Mouse (Mus musculus) cerebellum, adult 18-20 months (tissue): ENCODE results near the gene Prpf8.

Experiments used
- DNase-seq, 2 experiments: peaks; one replicate each; pipeline ENCODE4 v3.0.0; 2021

The Prpf8 gene

DNA sequence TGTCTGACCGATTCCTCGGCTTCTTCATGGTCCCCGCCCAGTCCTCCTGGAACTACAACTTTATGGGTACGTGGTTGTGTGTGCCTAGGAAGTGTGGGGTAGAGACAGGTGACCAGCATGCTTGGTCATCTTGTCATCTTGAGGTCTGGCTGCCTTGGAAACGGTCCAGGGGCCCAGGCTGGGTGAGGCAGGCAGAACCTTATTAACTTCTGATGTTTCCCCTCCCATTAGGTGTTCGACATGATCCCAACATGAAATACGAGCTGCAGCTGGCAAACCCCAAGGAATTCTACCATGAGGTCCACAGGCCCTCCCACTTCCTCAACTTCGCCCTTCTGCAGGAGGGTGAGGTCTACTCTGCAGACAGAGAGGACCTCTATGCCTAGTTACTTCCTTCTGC is 22.3 kb downstream of the Prpf8 start:
- DNase-seq, result no peak

GRCm38 (mm10) chr11:75509741-75510626 is 23.4 kb downstream of the Prpf8 start, which contains the start of gene Rilp:
Gene Rilp, plus strand, starts transcription at chr11:75510094.
- DNase-seq, result peak; percentile 52 to 69

DNA sequence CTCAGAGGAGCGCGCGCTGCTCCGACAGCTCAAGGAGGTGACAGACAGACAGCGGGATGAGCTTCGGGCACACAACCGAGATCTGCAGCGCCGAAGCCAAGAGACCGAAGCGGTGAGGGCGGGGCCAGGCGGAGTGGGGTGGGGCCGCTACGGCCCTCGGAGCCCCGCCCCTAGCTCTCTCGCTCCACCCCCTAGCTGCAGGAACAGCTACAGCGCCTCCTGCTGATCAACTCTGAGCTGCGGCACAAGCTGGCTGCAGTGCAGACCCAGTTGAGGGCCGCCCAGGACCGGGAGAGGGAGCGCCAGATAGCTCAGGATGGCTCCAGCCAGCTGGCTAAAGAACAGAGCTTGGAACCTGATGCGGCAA is 24.0 kb downstream of the Prpf8 start:
- DNase-seq, result peak; percentile 93 to 95

- peak; percentile 49 to 59 for DNase-seq
These were observed 24.6 kb downstream of the Prpf8 start for GRCm38 (mm10) chr11:75511213-75511612.

DNA sequence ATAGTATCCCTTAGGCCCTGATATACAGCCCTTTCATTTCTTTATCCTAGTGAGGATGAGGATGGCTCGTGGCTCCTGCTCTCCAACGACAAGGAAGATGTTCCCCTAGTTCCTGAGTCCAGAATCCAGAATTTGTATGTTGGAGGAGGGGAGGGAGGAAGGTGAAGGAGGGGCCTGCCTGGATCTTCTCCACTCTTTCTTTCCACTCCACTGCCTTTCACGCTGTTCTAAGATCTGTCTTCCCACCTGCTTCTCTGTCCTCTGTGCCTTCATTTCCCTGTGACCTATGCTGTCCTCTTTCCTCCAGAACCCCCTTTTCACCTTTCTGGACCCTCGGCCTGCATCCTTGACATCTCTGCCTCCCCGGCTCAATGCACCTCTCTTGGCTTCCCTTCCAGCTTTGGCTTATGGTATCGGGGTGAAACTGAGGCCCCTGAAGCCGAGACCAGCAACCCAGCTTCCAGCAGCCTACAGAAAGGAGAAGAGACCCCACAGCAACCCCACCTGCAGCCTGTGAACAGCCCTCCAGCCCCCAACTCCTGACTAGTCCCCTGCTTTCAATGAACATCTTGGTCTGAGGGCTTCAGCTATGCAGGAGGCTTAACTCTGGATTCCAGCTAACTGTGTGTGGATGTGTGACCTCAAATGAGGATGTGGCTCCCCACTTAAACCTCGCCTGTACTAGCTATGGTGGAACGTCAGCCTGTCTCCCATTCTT is 25.8 kb downstream of the Prpf8 start:
- no peak for DNase-seq

GRCm38 (mm10) chr11:75513336-75513735 is 26.7 kb downstream of the Prpf8 start, which contains the start of gene Scarf1:
Gene Scarf1, plus strand, starts transcription at chr11:75513540.
- DNase-seq, result no peak

- no peak for DNase-seq
These were observed 28.6 kb downstream of the Prpf8 start for GRCm38 (mm10) chr11:75515186-75515585.

DNA sequence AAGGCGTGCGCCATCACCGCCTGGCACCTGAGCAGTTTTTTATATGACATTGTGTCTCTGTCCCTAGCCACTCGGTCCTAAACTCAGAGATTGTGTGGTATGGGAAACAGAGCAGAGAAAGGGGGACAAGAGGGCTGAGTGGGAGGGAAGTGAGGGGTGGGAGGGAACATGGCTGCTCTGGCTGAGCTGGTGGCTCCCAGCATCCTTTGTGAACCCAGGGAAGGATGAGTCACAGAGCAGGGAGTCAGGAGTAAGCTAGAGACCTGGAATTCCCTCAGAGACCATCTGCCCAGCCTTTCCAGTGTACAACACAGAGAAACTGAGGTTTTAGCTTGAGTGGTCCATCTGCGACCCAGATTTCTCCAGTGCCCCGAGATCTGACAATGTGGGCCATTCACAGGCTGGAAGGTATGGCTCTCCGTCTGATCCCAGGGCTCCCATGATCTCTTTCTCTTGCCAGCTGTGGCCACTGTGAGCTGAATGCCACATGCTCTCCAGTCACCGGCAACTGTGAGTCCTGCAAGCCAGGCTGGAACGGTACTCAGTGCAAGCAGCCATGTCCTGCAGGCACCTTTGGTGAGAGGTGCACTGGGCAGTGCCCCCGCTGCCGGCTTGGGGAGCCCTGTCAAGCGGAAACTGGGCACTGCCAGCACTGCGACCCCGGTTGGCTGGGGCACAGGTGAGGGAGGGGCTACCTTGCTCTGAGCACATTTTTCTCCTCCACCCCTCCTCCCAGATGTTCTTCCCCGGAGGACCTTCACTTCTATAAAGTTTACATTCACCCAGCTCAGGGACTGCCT is 33.4 kb downstream of the Prpf8 start:
- no peak for DNase-seq

- DNase-seq, result no peak
These were observed 35.0 kb downstream of the Prpf8 start for GRCm38 (mm10) chr11:75521609-75522008.

DNA sequence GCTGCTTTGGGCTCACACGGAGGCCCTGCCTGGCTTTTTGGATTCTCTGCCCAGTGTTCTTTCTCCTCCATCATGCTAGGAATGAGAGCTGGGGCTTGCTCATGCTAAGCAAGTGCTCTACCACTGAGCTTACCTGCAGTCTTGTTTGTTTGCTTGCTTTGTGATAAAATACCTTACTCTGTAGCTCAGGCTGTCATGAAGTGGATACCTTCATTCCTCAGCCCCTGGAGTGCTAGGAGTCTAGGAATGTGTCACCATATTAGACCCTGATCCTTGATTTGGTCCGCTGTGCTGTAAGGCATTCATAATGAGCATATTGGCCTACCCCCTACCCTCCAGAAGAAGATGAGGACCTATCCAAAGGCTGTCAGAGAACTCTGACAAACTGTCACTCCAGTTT is 36.2 kb downstream of the Prpf8 start:
- DNase-seq, result no peak

DNA sequence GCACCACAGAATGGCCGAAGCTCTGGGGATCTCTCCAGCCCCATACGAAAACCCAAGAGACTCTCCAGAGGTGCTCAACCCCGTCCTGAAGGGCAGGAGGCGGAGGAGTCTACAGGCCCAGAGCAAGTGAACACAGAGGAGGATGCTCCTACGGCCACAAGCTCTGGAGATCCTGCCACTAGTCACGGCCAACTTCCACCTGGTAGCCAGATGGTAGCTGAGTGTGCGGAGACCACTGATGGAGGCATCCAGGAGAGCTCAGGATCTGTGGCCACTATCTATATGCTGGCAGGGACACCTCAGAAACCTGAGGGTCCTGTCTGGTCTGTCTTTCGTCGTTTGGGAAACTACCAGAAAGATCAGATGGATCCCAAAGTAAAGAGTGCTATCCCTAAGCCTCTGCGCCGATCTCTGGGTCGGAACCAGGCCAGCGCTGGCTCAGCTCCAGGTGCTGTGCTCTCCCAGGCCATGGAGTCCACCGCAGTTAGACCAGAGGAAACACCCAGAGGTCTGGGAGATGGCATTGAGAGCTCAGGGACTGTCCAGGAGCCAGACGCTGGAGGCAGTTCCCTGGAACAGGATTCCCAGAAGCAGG is 39.0 kb downstream of the Prpf8 start:
- DNase-seq, result peak; percentile 79 to 82

DNA sequence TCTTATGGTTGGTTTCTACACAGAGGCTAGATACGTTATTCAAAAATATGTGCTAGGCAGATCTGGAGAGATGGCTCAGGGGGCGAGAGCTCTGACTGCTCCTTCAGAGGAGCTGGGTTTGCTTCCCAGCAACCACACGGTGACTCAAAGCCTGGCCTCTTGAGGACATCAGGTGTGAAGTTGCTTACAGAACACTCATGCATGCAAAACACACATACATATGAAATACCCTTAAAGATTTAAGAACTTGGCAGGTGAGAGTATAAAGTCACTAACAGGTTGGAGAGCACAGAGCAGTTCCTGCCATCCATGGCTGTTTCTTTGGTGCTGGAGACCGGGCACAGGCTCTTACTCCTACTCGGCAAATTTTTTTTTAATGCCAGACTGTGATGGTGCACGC is 40.3 kb downstream of the Prpf8 start:
- DNase-seq, result no peak

DNA sequence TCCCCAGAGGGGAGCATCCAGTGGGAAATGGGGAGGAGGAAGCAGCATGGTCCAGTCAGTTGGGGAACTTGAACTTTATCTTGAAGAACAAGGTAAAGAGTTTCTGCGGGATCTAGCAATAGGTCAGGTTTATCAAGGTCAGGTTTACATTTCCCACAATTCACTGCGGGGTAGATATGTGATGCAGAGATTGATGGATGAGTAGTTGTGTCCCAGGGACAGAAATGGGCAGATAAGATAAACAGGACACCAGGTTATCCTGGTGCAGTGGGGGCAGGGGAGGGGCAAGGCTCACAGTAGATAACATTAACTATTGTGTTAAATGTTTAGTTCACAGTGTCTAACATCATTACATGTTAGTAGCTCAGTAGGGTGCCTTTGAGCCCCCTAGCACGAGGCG is 43.2 kb downstream of the Prpf8 start:
- DNase-seq, result no peak

GRCm38 (mm10) chr11:75530325-75530724 is 43.7 kb downstream of the Prpf8 start:
- peak; percentile 99 for DNase-seq

DNA sequence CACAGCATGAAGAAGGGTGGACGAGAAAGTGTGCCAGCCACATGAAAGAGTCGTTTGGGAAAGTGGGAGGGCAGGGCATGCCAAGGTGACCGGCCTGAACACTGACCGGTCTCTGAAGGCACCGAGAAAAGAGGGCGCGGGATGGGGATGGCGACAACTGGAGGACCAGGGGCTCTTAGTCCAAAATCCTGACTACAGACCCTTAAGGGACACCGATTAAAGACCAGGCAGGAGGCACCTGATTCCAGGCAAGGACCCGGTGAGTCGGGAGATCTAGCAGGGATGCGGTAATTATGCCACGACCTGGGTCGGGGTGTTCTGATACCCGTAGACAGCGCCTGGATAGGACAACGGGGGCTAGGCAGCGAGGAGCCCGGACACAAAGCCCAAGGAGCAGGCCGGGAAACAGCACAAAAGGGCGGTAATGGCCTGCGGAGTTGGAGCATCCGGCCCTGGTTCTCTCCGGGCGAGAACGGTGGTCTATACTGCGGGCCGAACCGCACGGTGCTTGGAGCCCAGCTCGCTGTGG is 44.3 kb downstream of the Prpf8 start:
- DNase-seq, result peak in 1 of 2 experiments; percentile 45

DNA sequence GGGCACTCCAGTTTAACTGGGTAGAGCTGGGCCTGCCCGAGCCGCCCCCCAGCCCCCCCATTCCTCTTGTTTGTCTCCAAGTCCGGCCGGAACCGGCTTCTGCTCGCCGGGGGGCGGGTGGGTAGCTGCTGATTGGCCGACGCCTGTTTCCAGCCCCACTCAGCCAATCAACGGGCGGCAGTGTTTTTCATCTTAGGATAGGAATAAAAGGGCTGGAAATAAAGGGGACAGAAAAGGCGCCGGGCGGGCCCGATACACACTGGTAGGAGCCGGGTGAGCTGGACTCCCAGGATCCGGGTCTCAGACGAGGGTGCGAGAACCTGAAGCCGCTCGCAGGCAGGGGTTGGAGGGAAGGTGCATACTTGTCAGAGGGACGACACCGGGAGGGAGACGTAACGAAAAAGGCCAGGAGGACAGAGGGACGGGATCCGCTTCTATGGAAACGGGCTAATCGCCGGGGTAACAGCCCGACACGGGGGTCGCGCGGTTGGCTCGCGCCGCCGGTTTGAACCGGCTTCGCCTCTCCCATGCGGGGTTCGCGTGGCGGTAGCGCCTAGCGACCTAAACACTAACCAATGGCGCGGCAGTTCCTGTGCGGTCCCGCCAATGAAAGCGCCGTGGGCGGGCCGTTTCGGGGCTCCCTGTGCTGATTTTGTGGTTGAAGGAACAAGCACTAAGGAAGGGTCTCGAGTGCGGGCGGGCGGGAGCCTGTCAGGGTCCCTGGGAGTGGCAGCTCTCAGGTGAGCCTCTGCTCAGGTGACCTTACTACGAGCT is 45.0 kb downstream of the Prpf8 start, which contains the start of gene Slc43a2:
Gene Slc43a2 (plus strand): TSS at position 226 of the 774 bp plus-strand sequence.
- peak; percentile 96 to 98 for DNase-seq

GRCm38 (mm10) chr11:75532340-75533277 is 46.0 kb downstream of the Prpf8 start:
- DNase-seq, result peak; percentile 54 to 71

- peak in 1 of 2 experiments; percentile 45 for DNase-seq
These were observed 46.8 kb downstream of the Prpf8 start for GRCm38 (mm10) chr11:75533314-75534015.

- DNase-seq, result peak; percentile 51 to 58
These were observed 47.8 kb downstream of the Prpf8 start for GRCm38 (mm10) chr11:75534286-75535033.
